Mouse (Mus musculus) c-Kit-positive CD71-negative TER-119-negative erythroid progenitor cells, embryonic 14.5 days (primary cell): Measurements from ENCODE around the gene Btbd2.

ENCODE experiments used
- DNase-seq: peaks from one replicate; pipeline ENCODE4 v3.0.0-alpha.2; 2013; ENCODE audit warnings: low read depth

Gene Btbd2

DNA sequence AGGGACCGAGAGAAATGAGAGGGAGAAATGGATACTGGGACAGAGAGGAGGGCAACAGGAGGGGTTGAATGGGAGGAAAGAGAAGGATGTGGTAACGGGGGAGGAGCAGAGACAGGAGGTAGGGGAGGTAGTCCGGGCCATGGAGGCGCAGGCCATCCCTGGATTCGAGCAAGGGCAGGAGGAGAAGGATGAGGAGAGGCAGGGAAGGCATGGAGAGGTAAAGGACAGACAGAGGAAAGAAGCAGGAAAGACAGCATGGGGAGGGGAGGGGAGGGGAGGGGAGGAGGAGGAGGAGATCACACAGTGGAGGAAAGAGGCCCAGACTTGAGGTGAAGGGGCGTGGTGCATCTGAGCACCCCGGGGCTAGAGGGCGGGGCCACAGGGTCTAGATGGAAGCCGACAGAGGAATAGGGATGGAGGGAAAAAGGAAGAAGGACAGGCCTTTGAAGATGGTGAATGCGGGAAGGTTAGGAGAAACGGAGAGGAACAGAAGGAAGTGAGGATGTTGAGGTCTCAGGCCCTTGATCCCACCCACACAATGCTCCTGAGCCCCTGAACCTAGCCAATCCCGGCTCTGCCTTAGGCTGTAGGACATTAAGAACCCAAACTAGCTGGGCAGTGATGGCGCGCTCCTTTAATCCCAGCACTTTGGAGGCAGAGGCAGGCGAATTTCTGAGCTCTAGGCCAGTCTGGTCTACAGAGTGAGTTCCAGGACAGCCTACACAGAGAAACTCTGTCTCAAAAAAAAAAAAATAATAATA is at the start of gene Btbd2:
TSS of gene Btbd2 (minus strand) at position 209 of the 761 bp plus-strand sequence.
- DNase-seq = no peak

DNA sequence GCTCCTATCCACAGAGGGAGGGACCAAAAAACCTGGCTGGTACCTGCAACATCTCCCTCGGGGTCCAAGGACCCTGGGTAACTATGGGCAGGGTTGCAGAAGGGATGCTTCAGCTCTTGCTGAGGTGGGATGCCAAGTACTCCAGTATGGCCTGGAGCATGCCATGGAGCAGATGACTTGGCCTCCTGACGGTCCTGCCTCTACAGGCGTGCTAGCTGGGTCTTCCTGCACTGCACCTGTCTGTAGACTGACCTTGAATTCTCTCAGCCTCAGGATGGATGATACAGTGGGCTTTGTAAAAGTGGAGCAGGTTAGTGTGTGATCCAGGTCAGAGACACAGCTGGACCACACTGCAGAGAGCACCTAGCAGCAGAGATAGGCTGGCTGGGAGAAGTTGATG is 48.6 kb upstream of the Btbd2 start:
- no peak for DNase-seq

DNA sequence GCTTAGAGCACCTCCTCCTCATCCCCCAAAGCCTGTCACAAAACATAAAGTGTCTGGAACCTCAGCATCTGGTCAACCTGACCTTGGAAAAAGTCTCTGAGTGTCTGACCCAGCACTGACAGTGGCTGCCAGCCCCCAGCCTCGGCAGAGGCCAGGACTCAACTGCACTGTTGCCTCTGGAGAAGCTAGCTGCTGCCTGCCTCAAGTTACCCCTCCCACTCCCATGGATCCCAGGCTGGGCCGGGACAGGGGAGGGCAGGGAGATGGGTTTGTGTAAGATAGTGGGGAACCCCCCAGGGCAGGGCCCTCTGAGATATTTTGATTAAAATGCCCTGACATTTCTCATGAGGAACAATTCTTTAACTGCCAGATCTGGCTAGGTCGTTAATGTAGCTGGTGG is 48.2 kb upstream of the Btbd2 start:
- DNase-seq = no peak

DNA sequence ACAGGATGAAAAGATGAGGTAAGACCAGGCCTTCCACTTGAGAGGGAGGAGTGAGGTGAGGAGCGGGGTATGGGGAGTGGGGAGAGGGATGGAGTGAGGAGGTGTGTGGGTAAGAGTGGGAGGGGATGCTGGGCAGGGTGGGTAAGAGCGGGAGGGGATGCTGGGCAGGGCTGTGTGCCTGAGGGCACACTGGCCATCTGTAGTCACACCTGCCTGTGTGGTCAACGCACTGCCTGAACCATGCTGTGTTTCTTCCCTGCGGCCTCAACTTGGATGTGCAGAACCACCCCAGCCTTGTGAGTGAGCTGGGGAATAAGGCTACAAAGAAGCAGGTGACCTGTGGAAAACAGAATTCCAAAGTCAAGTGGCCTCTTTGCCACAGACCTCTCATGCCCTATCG is 47.5 kb upstream of the Btbd2 start:
- no peak for DNase-seq

DNA sequence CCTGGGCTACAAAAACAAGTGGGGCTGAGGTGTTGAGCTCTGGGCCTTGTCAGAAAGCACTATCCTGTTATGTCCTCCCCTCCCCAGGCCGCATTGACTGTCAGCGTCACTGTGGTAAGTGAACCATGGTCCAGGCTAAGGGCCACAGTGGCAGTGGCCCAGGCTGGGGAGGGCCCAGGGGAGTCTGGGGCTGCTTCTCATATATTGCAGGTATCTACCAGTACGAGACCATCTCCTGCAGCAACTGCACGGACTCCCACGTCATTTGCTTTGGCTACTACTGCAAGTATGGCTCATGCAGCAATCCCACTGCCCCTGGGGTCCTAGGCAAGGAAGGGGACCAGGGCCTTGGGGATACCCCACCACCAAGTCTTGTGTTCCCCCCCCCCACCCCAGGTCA is 46.8 kb upstream of the Btbd2 start:
- DNase-seq = no peak

DNA sequence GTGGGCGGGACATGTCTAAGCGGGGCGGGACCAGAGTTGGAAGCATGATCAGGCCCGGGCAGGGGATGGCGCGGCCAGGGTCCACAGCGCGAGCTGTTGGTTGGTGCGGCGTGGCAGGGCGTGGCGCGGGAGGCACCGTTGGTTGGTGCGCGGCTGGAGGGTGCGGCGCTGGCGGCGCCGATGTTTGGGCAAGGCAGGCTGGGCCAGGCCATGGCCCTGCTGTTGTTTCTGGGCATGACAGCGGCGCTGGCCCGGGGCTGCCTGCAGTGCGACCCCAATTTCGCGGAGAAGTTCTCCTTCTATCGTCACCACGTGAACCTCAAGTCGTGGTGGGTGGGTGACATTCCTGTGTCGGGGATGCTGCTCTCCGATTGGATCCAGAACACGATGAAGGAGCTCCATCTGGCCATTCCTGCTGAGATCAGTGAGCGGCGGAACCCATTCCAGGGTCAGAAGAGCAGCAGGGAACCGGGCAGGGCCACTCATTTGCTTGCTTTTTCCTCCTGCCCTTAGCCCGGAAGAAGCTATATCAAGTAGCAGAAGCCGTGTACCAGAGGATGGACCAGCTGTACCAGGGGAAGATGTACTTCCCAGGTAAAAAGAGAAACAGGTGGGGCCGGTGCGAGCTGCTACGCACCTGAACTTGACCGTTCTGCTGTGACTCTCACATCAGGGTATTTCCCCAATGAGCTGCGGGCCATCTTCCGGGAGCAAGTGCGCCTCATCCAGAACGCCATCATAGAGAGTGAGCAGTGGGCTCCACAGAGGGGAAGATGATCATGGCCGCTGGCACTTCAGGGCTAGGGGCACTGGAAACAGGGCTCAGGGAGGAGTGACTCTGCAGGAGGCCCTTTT is 45.9 kb upstream of the Btbd2 start:
- DNase-seq = peak; percentile 88

DNA sequence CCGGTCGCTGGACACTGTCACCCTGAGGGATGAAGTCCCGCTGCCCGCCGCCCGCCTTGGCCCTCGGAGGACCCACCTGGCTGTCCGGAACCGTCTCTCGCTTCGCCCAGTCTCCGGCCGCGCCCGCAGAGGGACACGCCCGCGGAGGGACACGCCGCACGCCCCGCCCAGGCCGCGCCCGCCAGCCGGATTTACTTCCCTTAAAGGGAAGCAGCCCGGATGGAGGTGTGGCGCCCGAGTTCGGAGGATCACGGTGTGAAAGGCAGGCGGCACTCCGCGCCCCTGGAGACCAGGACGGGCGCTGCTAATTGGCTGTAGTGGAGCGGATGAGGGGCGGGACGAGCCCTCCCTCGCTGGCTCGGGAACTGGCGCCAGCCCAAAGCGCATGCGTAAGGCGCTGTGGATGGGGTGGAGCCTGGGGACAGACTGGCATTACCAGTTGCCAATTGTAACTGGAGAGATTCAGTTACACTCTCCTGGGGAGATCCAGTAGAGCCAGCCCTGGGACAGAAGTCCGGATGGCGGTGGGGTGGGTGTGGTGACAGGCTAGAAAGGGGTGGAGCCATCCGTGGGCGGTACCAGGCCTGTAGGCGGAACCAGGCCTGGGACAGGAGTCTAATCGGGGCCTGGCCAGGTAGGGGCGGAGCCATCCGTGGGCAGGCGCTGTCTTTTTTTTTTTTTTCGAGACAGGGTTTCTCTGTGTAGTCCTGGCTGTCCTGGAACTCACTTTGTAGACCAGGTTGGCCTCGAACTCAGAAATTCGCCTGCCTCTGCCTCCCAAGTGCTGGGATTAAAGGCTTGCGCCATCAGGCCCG is 45.1 kb upstream of the Btbd2 start, which contains the start of the genes Mob3a and Izumo4:
TSS of gene Mob3a (minus strand) at position 257 of the 815 bp plus-strand sequence.
TSS of gene Izumo4 (plus strand) at position 464 of the 815 bp plus-strand sequence.
- peak; percentile 97 for DNase-seq

DNA sequence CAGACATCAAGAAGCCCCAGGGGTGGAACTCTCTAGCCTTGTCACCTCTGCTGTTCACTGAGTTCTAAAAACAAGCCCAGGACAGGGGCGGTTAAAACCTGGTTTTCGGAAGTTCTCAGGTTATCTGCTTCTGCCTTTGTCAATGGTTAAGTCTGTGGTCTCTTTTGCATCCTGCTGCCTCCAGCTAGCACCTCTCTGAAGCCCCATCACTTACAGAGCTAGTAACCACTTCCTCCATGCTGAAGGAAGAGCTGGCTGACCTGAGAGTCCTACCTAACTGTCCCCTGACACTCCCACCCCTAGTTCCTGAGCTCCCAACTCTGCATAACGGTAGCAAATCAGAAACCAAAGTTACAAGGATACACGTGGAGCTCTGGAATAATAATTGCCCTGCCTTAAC is 43.9 kb upstream of the Btbd2 start:
- DNase-seq = no peak

DNA sequence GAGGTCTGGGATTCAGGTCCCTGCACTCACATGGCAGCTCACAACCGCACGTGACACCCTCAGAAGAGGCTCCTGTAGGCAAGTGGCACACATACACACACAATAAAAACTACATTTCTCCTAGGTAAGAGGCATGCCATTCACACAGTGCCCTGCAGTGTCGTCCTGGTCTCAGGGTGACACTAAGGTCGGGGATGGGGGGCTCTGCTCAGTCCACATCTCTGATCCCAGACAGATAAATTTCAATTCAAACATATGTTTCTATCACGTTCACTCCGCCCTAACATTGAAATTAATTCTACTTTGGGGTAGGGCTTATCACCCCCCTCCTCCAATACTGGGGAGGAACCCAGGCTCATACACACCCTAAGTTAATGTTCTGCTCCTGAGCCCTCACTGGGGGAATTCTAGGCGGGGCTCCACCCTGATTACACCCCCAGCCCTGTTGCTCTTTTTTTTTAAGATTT is 43.2 kb upstream of the Btbd2 start:
- no peak for DNase-seq

DNA sequence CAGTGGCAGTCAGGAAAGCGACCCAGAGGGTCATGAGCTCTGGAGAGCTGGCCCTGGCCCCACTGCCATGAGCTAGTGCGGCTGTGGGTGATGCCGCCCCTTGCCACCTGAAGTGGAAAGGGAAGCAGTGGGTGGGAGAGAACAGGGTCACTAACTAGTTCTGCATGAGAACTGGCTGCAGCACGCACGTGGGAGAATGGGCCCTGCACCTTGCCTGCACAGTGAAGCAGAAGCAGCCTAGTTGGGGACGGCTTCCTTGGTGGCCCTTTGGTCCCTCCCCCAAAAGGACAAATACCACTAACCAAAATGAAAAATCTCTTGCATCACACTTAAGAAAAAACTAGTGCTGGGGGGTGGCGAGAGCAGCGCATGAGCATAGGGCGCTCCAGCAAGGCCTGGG is 41.7 kb upstream of the Btbd2 start:
- no peak for DNase-seq

DNA sequence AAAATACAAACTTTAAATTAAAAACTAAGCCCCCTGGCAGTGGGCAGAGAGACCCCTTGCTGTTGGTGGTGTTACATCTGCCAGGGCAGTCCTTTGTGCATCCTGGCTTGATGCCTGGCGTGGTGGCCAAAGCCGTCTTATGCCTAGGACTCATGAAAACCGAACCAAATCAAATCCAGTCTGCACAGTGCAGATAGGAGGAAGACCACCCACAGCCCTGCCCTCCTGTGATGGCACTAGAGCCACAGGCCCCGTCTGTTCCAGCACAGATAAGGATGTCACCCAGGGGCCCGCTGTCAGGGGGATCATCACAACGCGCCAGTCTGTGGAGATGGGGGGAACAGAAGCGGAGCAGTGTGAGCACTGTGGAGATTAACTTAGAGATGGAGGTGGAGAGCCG is 40.9 kb upstream of the Btbd2 start:
- no peak for DNase-seq

DNA sequence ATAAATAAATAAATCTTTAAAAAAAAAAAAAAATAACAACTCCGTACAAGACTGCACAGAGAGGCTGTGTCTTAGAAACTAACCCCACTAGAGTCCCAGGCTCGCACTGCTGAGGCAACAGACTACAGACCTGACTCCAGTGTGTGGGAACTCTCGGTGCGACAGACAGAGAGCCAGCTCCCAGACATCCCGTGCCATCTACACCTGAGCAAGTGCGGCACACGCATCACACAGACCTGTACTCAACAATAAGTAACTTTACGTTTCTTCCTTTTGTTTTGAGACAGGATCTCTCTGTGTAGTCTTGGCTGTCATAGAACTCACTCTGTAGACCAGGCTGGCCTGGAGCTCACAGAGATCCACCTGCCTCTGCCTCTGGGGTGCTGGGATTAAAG is 40.5 kb upstream of the Btbd2 start:
- DNase-seq = no peak

DNA sequence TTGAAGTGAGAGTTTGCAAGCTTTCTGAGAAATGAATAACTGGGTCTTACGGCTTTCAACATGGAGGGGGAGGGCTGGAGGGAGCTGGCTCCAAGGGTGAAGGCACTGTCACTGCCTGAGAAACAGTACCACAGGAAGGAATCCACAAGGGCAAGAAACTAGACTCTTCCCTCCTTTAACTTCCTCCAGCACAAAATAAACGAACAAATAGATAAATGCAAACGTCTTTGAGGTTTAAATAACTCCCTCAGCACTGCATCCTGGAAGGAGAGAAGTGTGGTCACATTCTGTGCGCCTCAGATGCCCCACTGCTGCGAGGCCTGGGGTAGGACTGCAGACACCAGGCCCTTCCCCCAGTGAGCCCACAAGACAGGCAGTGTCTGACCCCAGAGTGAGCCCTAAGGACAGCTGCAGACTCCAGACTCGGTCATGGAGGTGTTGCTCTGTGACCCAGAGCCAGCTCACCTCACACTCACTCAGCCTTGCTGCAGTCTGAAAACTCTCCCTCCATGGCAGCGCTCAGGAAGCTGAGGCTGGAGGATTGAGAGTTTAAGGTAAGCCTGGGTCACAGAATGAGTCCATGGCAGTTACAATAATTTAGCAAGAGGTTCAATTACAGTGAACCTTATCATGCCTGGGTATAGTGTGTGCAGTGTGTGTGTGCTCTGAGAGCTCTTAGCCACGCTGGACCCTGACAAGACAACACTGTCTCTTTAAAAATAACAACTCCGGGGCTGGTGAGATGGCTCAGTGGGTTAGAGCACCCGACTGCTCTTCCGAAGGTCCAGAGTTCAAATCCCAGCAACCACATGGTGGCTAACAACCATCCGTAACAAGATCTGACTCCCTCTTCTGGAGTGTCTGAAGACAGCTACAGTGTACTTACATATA is 39.9 kb upstream of the Btbd2 start:
- DNase-seq = no peak

DNA sequence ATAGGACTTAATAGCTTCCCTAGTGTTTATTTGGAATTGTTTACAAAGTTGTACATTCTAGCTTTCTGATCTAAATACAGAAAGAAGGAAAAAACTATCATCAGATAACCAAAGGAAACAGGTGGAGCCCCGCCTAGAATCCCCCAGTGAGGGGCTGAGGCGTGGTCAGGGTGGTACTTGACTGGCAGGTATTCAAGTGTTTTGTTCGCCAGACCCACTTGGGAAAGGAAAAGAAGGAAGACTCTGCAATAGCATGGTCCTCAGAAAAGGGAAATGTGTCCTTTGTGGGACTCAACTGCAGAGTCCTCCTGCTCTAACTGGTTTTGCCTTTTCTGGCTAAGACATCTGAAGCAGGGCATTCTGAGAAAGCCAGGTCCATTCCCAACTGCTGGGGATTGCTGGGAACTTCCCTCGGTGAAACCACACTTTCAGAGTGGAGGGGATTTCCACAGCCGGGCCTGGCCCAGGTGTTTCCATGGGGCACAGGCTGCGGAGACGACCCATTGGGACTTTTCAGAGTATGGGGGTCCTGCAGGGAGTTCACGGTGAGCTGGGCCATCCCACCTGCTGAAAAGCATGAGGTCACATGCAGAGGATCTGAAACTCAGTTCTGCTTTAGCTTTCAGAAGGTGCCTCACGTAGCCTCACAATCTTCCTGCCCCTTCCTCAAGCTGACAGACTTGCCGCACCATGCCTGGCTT is 39.1 kb upstream of the Btbd2 start:
- no peak for DNase-seq

DNA sequence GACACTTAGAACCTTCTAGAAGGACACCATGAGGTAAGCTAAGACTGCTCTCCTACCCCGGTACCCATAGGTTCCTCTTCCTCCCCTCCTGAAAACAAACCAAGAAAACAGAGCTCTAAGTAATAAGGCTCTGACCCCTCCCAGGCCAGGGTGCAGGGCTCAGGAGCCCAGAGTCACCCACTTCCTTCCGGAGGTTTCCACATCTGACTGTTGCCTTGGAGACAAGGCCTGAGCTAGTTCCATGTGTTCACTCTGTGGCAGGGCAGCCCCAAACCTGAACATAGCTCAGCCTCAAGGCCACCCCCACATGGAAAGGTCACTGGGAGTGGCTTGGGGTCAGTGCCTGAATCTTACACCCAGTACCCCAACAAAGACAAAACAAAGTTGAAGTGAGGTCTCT is 38.3 kb upstream of the Btbd2 start:
- DNase-seq = no peak

DNA sequence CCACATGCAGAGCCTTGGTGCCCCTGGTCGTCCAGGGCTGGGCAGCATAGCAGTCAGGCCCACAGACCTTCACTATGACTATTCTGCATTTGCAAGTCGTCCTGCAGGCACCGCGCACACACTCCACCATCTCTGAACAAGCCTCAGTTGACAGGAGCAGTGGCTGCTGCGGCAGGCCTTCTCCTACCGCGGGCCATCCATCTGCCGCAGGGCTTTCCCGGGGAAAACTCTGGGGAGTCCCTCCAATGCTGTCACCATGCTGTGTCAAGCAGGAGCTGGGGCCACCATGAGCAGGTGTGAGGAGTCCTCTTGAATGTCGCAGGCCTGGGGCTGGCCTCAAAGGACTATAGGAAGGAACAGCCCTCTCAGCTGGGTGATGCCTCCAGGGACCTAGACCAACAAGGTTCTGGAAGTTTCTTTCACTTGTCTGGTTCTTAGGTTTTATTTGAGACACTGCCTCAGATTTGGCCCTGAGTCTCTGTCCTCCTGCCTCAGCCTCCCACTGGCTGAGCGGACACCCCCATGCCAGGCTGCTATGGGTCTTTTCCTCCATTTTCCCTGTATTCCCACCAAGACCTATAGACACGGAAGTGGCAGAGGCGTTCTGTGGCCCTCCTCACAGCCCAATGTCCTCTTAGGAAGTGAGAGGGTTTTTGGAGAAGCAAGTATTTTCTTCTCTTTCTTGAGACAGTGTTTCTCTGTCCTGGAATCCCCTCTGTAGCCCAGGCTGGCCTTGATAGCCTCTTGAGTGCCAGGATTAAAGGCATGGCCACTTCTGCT is 37.5 kb upstream of the Btbd2 start:
- DNase-seq = no peak

DNA sequence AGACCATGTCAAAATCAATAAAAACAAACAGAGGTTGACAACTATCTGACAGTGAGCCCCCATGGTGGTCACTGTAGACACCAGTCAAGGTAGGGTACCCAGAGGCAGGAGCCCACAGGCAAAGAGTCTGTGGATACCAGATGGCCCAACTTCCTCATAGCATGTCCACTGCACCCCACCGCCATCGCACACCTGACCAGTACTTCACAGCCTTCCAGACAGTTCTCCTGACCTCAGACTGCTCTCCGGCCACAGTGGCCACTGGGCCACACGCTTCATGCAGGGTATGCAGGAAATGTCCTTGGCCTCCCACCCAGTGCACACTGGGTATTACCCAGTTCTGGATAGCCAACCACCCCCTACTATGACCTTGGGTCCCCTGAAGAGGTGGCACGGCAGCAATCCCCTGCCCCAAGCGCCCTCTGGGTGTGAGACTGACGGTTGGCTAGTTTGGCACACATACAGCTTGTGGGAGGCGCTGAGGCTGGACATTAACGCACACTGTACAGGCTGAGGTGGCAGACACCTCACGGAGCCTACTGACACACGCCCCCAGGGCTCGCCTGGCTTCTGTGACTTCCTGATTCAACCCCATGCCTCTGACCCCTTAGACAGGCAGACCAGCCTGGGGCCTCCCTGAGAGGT is 36.7 kb upstream of the Btbd2 start:
- DNase-seq = no peak

DNA sequence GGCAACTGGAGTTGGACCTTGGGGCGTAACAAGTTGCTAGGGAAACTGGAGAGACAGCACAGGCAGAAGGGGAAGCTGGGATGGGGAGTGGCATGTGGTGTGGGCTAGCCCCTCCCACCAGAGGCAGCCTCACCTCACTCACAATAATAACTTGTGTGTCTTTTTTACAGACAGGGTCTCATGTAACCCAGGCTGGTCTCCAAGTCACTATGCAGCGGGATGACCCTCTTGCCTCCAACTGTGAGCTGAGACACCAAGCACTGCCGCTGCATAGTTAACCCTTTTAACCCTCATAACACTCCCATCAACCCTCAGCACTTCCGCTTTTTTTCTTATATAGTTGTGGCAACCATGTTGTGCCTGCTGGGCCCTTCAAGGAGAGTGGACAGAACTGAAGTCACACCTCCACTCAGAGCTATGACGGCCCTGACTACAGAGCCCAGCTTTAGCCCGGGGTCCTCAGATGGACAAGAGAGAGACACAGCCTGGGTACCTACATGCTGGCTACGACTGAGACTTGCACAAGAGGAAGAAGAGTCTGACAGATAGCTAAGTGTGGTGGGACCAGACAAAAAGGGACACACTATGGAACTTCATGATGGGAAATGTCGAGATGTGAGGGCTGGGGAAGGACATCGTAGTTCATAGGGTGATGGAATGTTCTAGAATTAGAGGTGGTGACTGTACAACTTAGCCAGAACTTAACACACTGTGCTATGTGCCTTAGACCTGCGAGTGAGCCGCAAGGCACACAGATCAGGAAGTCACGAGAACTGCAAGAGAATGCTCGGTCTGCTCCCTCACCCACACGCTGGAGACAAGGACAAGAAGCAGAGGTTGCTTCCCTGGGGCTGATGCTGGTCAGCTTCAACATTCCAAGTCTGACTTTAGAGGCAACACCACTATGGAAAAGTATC is 35.6 kb upstream of the Btbd2 start:
- DNase-seq = no peak
